Mouse (Mus musculus): ENCODE data around the gene Ift172. TPM values are rescaled to one million over a fixed set of nuclear protein-coding genes. Genes with fewer than 3 reads are reported as not detected.
"Not testable (repeated sequence)": the region's sequence is repeated elsewhere in the genome, so short reads cannot be mapped to it uniquely, and the experiment has no call there.

Gene Ift172
- polyA plus RNA-seq, 1 experiment from 2014 or later, result 28.1 TPM

- not testable (repeated sequence) for H3K9ac ChIP-seq (replicated peaks; ENCODE audit: low read length); H3K4me1 ChIP-seq (ENCODE audit: control insufficient read depth, insufficient read depth, low read length); H3K27ac ChIP-seq (replicated peaks; ENCODE audit: low read depth, low read length); H3K4me2 ChIP-seq (ENCODE audit: low read length); H3K27me3 ChIP-seq (ENCODE audit: control insufficient read depth, insufficient read depth, low read length); ATAC-seq (ENCODE audit: low FRiP score, low TSS enrichment); H3K9me3 ChIP-seq (ENCODE audit: control insufficient read depth, low read length); H3K36me3 ChIP-seq (ENCODE audit: control insufficient read depth, insufficient read depth, low read length); H3K4me3 ChIP-seq (replicated peaks; ENCODE audit: low read depth, low read length); DNase-seq
- whole genome bisulfite sequencing, result 88% methylated on average over 6 of the region's 6 CpGs
Measured at GRCm38 (mm10) chr5:31216554-31216953, 74.4 kb downstream of the Ift172 start.

GRCm38 (mm10) chr5:31204421-31204820, 86.5 kb downstream of the Ift172 start:
- H3K4me1 ChIP-seq (ENCODE audit: control insufficient read depth, insufficient read depth, low read length), result peaks cover 10% of the 10 kb centered on the region; the same call in 1 of the 2 replicates
- no peak overlapping the region for H3K9ac ChIP-seq (replicated peaks; ENCODE audit: low read length)
- H3K27me3 ChIP-seq (ENCODE audit: control insufficient read depth, insufficient read depth, low read length), result no peaks in the 10 kb centered on the region
- ATAC-seq (ENCODE audit: low FRiP score, low TSS enrichment), result no peak
- no peak overlapping the region for H3K27ac ChIP-seq (replicated peaks; ENCODE audit: low read depth, low read length)
- H3K4me3 ChIP-seq (replicated peaks; ENCODE audit: low read depth, low read length), result no peak overlapping the region
- peaks cover 66% of the 10 kb centered on the region for H3K36me3 ChIP-seq (ENCODE audit: control insufficient read depth, insufficient read depth, low read length)
- DNase-seq, result no peak
- peaks cover 5% of the 10 kb centered on the region for H3K9me3 ChIP-seq (ENCODE audit: control insufficient read depth, low read length)
- 92% methylated on average over 6 of the region's 6 CpGs for WGBS
- H3K4me2 ChIP-seq (ENCODE audit: low read length), result no peak overlapping the region

- Histone ChIP-seq H3K9me3 (ENCODE audit: control insufficient read depth, low read length) (peaks cover 5% of the 10 kb centered on the region), H3K27me3 (ENCODE audit: control insufficient read depth, insufficient read depth, low read length) (no peaks in the 10 kb centered on the region), H3K27ac (replicated peaks; ENCODE audit: low read depth, low read length) (no peak overlapping the region), H3K9ac (replicated peaks; ENCODE audit: low read length) (no peak overlapping the region), H3K36me3 (ENCODE audit: control insufficient read depth, insufficient read depth, low read length) (peaks cover 71% of the 10 kb centered on the region), H3K4me1 (ENCODE audit: control insufficient read depth, insufficient read depth, low read length) (peaks cover 10% of the 10 kb centered on the region; the same call in 1 of the 2 replicates), H3K4me3 (replicated peaks; ENCODE audit: low read depth, low read length) (no peak overlapping the region), H3K4me2 (ENCODE audit: low read length) (no peak overlapping the region)
- no peak for ATAC-seq (ENCODE audit: low FRiP score, low TSS enrichment)
- 94% methylated on average over 2 of the region's 2 CpGs for WGBS
- DNase-seq, result no peak
Measured at GRCm38 (mm10) chr5:31203866-31204265, 87.0 kb downstream of the Ift172 start.

Other genes with a start within 250 kb of the Ift172 start
- gene Atraid, start 242.8 kb downstream of the Ift172 start, polyA plus RNA-seq (2014; fragmentation: Nextera tagmentation; extraction: Ambion mirVana), result 163 and 183 TPM in 2 replicates
- gene Slc5a6, start 242.2 kb downstream of the Ift172 start, polyA plus RNA-seq (2014; fragmentation: Nextera tagmentation; extraction: Ambion mirVana), result 19.2 and 19.6 TPM in 2 replicates
- gene Cad, start 236.3 kb downstream of the Ift172 start, polyA plus RNA-seq (2014; fragmentation: Nextera tagmentation; extraction: Ambion mirVana), result 11.8 and 17.2 TPM in 2 replicates
- gene Dnajc5g, start 184.8 kb downstream of the Ift172 start, polyA plus RNA-seq (2014; fragmentation: Nextera tagmentation; extraction: Ambion mirVana), result not detected in 2 replicates
- 19.8 and 20.0 TPM in 2 replicates for gene Slc30a3, start 182.9 kb downstream of the Ift172 start, polyA plus RNA-seq (2014; fragmentation: Nextera tagmentation; extraction: Ambion mirVana)
- not detected in 2 replicates for gene Trim54, start 174.4 kb downstream of the Ift172 start, polyA plus RNA-seq (2014; fragmentation: Nextera tagmentation; extraction: Ambion mirVana)
- gene Ucn, start 152.3 kb downstream of the Ift172 start, polyA plus RNA-seq (2014; fragmentation: Nextera tagmentation; extraction: Ambion mirVana), result not detected in 2 replicates
- gene Mpv17, start 136.9 kb downstream of the Ift172 start, polyA plus RNA-seq (2014; fragmentation: Nextera tagmentation; extraction: Ambion mirVana), result 49.0 and 49.9 TPM in 2 replicates
- 0.70 and 1.7 TPM in 2 replicates for gene Gm29609, start 111.2 kb downstream of the Ift172 start, polyA plus RNA-seq (2014; fragmentation: Nextera tagmentation; extraction: Ambion mirVana)
- 48.5 and 68.0 TPM in 2 replicates for gene Gtf3c2, start 111.0 kb downstream of the Ift172 start, polyA plus RNA-seq (2014; fragmentation: Nextera tagmentation; extraction: Ambion mirVana)
- gene Snx17, start 97.9 kb downstream of the Ift172 start, polyA plus RNA-seq (2014; fragmentation: Nextera tagmentation; extraction: Ambion mirVana), result 114 and 119 TPM in 2 replicates
- gene Eif2b4, start 97.7 kb downstream of the Ift172 start, polyA plus RNA-seq (2014; fragmentation: Nextera tagmentation; extraction: Ambion mirVana), result 78.3 and 91.6 TPM in 2 replicates
- 8.7 and 8.9 TPM in 2 replicates for gene Zfp513, start 88.8 kb downstream of the Ift172 start, polyA plus RNA-seq (2014; fragmentation: Nextera tagmentation; extraction: Ambion mirVana)
- 162 and 163 TPM in 2 replicates for gene Ppm1g, start 70.4 kb downstream of the Ift172 start, polyA plus RNA-seq (2014; fragmentation: Nextera tagmentation; extraction: Ambion mirVana)
- gene Nrbp1, start 50.3 kb downstream of the Ift172 start, polyA plus RNA-seq (2014; fragmentation: Nextera tagmentation; extraction: Ambion mirVana), result 150 and 153 TPM in 2 replicates
- 0.72 and 0.74 TPM in 2 replicates for gene Gm9970, start 49.9 kb downstream of the Ift172 start, polyA plus RNA-seq (2014; fragmentation: Nextera tagmentation; extraction: Ambion mirVana)
- 2.5 and 3.0 TPM in 2 replicates for gene Krtcap3, start 39.4 kb downstream of the Ift172 start, polyA plus RNA-seq (2014; fragmentation: Nextera tagmentation; extraction: Ambion mirVana)
- 86.9 and 128 TPM in 2 replicates for gene Fndc4, start 5.0 kb upstream of the Ift172 start, polyA plus RNA-seq (2014; fragmentation: Nextera tagmentation; extraction: Ambion mirVana)
- 0.16 and 0.53 TPM in 2 replicates for gene Gckr, start 6.3 kb upstream of the Ift172 start, polyA plus RNA-seq (2014; fragmentation: Nextera tagmentation; extraction: Ambion mirVana)
- gene Zfp512, start 161.3 kb upstream of the Ift172 start, polyA plus RNA-seq (2014; fragmentation: Nextera tagmentation; extraction: Ambion mirVana), result 87.8 and 113 TPM in 2 replicates
- 0.13 TPM in 1 of 2 replicates, not detected in the other for gene 4930548H24Rik, start 194.6 kb upstream of the Ift172 start, polyA plus RNA-seq (2014; fragmentation: Nextera tagmentation; extraction: Ambion mirVana)
- 65.1 and 73.3 TPM in 2 replicates for gene Gpn1, start 203.6 kb upstream of the Ift172 start, polyA plus RNA-seq (2014; fragmentation: Nextera tagmentation; extraction: Ambion mirVana)
- gene Slc4a1ap, start 235.9 kb upstream of the Ift172 start, polyA plus RNA-seq (2014; fragmentation: Nextera tagmentation; extraction: Ambion mirVana), result 28.6 and 28.9 TPM in 2 replicates
- gene Supt7l, start 236.7 kb upstream of the Ift172 start, polyA plus RNA-seq (2014; fragmentation: Nextera tagmentation; extraction: Ambion mirVana), result 18.0 and 18.3 TPM in 2 replicates

All from midbrain, embryonic 14.5 days (tissue).